Mouse (Mus musculus) neural tube, embryonic 11.5 days (tissue): ENCODE measurements around the gene Cacng5. TPM values are rescaled to one million over a fixed set of nuclear protein-coding genes. Genes with fewer than 3 reads are reported as not detected.

Source experiments
- ATAC-seq: fragments of 200-750 bp; cut with Nextera tagmentation; 2 replicates; pipeline ENCODE4 v1.8.0; 2017; ENCODE audit warnings: moderate number of reproducible peaks, mild to moderate bottlenecking, moderate TSS enrichment, moderate library complexity; ENCODE audit not compliant: insufficient read depth, low FRiP score, low TSS enrichment
- DNase-seq: peaks from one replicate; pipeline ENCODE4 v3.0.0-alpha.2; 2015; ENCODE audit warnings: low spot score
- H3K27ac ChIP-seq: fragments of 300-500 bp; sonication (generic); 2 replicates; pipeline ENCODE4 v1.5.1; 2014; ENCODE audit warnings: low read depth, mild to moderate bottlenecking, low read length
- H3K27me3 ChIP-seq: fragments of 300-500 bp; sonication (generic); 2 replicates; pipeline ENCODE4 v1.6.1; 2014; ENCODE audit warnings: mild to moderate bottlenecking, low read length, mixed read lengths; ENCODE audit not compliant: control insufficient read depth, insufficient read depth
- H3K36me3 ChIP-seq: fragments of 300-500 bp; sonication (generic); 2 replicates; pipeline ENCODE4 v1.6.1; 2014; ENCODE audit warnings: mild to moderate bottlenecking, low read length, moderate library complexity, mixed read lengths; ENCODE audit not compliant: control insufficient read depth, insufficient read depth
- H3K4me1 ChIP-seq: fragments of 300-500 bp; sonication (generic); 2 replicates; pipeline ENCODE4 v1.6.1; 2014; ENCODE audit warnings: low read length, mixed read lengths; ENCODE audit not compliant: control insufficient read depth, insufficient read depth
- H3K4me2 ChIP-seq: fragments of 300-500 bp; sonication (generic); 2 replicates; pipeline ENCODE4 v1.6.1; 2014; ENCODE audit warnings: low read depth, mild to moderate bottlenecking, moderate library complexity
- H3K4me3 ChIP-seq: fragments of 300-500 bp; sonication (generic); 2 replicates; pipeline ENCODE4 v1.5.1; 2014; ENCODE audit warnings: low read depth, low read length
- H3K9ac ChIP-seq: fragments of 300-500 bp; sonication (generic); 2 replicates; pipeline ENCODE4 v1.6.1; 2014; ENCODE audit warnings: mild to moderate bottlenecking, low read length
- H3K9me3 ChIP-seq: fragments of 300-500 bp; sonication (generic); 2 replicates; pipeline ENCODE4 v1.6.1; 2016; ENCODE audit warnings: low read length; ENCODE audit not compliant: control insufficient read depth
- WGBS: fragments of 180-500 bp; shearing (Covaris S2); extraction: QIAGEN DNeasy Blood & Tissue Kit; methylation state at CpG from one replicate; pipeline ENCODE4 v1.1.7; 2014; 5-methylcytosine and 5-hydroxymethylcytosine counted together
- polyA plus RNA-seq: library from polyadenylated mRNA; unstranded; fragments of >200 nt; fragmentation: Nextera tagmentation; extraction: Ambion mirVana; gene quantifications from 2 replicates; pipeline ENCODE4 v1.2.1, GENCODE M21; 2014

Cacng5 gene
- polyA plus RNA-seq, 1 experiment from 2014 or later: 3.8 TPM

DNA sequence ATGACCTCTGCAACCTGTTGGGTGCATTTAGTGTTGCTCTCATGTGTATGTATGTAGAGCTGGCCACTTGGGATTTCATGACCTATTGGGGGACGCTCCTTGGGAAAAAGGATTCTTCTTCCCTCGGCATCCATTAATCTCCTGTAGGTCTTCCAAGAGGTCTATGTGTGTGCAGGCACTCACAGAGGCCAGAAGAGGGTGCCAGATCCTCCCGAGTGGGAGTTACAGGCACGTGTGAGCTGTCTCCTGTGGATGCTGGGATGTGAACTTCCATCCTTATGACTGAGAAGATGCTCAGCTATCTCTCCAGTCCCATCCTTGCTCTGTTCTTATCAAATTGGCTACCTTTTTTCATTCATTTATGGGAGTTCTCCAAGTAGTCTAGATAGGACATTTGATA lies 14.4 kb downstream of the Cacng5 start:
- DNase-seq (peak; percentile 34), ATAC-seq (no peak)
- no peak overlapping the region for H3K4me3 ChIP-seq
- H3K9me3 ChIP-seq: no peaks in the 10 kb centered on the region
- H3K4me2 ChIP-seq: no peak overlapping the region
- H3K4me1 ChIP-seq: no peaks in the 10 kb centered on the region
- H3K27me3 ChIP-seq: no peaks in the 10 kb centered on the region
- 45% methylated on average over 4 of the region's 4 CpGs for WGBS
- no peak overlapping the region for H3K9ac ChIP-seq
- no peak overlapping the region for H3K27ac ChIP-seq
- no peaks in the 10 kb centered on the region for H3K36me3 ChIP-seq

GRCm38 (mm10) chr11:107898698-107899097 lies 16.2 kb downstream of the Cacng5 start:
- H3K27ac ChIP-seq: no peak overlapping the region
- no peak overlapping the region for H3K4me3 ChIP-seq
- no peaks in the 10 kb centered on the region for H3K4me1 ChIP-seq
- H3K9me3 ChIP-seq: no peaks in the 10 kb centered on the region
- DNase-seq (no peak), ATAC-seq (no peak)
- 58% methylated on average over 2 of the region's 2 CpGs for WGBS
- no peaks in the 10 kb centered on the region for H3K27me3 ChIP-seq
- H3K36me3 ChIP-seq: no peaks in the 10 kb centered on the region
- H3K4me2 ChIP-seq: no peak overlapping the region
- H3K9ac ChIP-seq: no peak overlapping the region

GRCm38 (mm10) chr11:107895635-107896034 lies 19.2 kb downstream of the Cacng5 start:
- no peaks in the 10 kb centered on the region for H3K27me3 ChIP-seq
- H3K9ac ChIP-seq: no peak overlapping the region
- ATAC-seq: no peak
- H3K36me3 ChIP-seq: no peaks in the 10 kb centered on the region
- 68% methylated on average over 4 of the region's 4 CpGs for WGBS
- H3K9me3 ChIP-seq: no peaks in the 10 kb centered on the region
- H3K27ac ChIP-seq: no peak overlapping the region
- no peaks in the 10 kb centered on the region for H3K4me1 ChIP-seq
- DNase-seq: no peak
- H3K4me3 ChIP-seq: no peak overlapping the region
- no peak overlapping the region for H3K4me2 ChIP-seq

- no peak for ATAC-seq
- no peak overlapping the region for H3K4me3 ChIP-seq
- no peaks in the 10 kb centered on the region for H3K36me3 ChIP-seq
- H3K4me1 ChIP-seq: no peaks in the 10 kb centered on the region
- WGBS: 87% methylated on average over 3 of the region's 3 CpGs
- H3K27ac ChIP-seq: no peak overlapping the region
- H3K9ac ChIP-seq: no peak overlapping the region
- no peak overlapping the region for H3K4me2 ChIP-seq
- H3K9me3 ChIP-seq: no peaks in the 10 kb centered on the region
- no peaks in the 10 kb centered on the region for H3K27me3 ChIP-seq
- no peak for DNase-seq
These were observed 23.5 kb downstream of the Cacng5 start for GRCm38 (mm10) chr11:107891377-107891776.

GRCm38 (mm10) chr11:107887342-107887741 lies 27.5 kb downstream of the Cacng5 start:
- ATAC-seq (no peak), DNase-seq (no peak)
- Histone ChIP-seq H3K4me2 (no peak overlapping the region), H3K9me3 (no peaks in the 10 kb centered on the region), H3K27ac (no peak overlapping the region), H3K4me1 (no peaks in the 10 kb centered on the region), H3K4me3 (no peak overlapping the region), H3K36me3 (no peaks in the 10 kb centered on the region), H3K9ac (no peak overlapping the region), H3K27me3 (no peaks in the 10 kb centered on the region)
- WGBS: 91% methylated on average over 6 of the region's 6 CpGs

- WGBS: 80% methylated on average over 5 of the region's 5 CpGs
- Histone ChIP-seq H3K27ac (no peak overlapping the region), H3K4me1 (no peaks in the 10 kb centered on the region), H3K27me3 (no peaks in the 10 kb centered on the region), H3K36me3 (no peaks in the 10 kb centered on the region), H3K4me2 (no peak overlapping the region), H3K4me3 (no peak overlapping the region), H3K9me3 (no peaks in the 10 kb centered on the region), H3K9ac (no peak overlapping the region)
- DNase-seq: no peak
- ATAC-seq: no peak
These were observed 38.0 kb downstream of the Cacng5 start for GRCm38 (mm10) chr11:107876840-107877239.

- Histone ChIP-seq H3K9ac (no peak overlapping the region), H3K27ac (no peak overlapping the region), H3K4me2 (no peak overlapping the region), H3K27me3 (no peaks in the 10 kb centered on the region), H3K4me1 (no peaks in the 10 kb centered on the region), H3K36me3 (no peaks in the 10 kb centered on the region), H3K4me3 (no peak overlapping the region), H3K9me3 (no peaks in the 10 kb centered on the region)
- no peak for ATAC-seq
- DNase-seq: no peak
- WGBS: 87% methylated on average over 18 of the region's 18 CpGs
These were observed 38.9 kb downstream of the Cacng5 start for GRCm38 (mm10) chr11:107875861-107876494.

GRCm38 (mm10) chr11:107872743-107873142 lies 42.1 kb downstream of the Cacng5 start:
- WGBS: 63% methylated on average over 6 of the region's 6 CpGs
- no peak overlapping the region for H3K4me3 ChIP-seq
- H3K4me2 ChIP-seq: no peak overlapping the region
- no peaks in the 10 kb centered on the region for H3K36me3 ChIP-seq
- no peak overlapping the region for H3K27ac ChIP-seq
- H3K9ac ChIP-seq: no peak overlapping the region
- H3K4me1 ChIP-seq: no peaks in the 10 kb centered on the region
- DNase-seq (no peak), ATAC-seq (no peak)
- H3K9me3 ChIP-seq: no peaks in the 10 kb centered on the region
- H3K27me3 ChIP-seq: no peaks in the 10 kb centered on the region

GRCm38 (mm10) chr11:107867509-107867908 lies 47.3 kb downstream of the Cacng5 start:
- DNase-seq (no peak), ATAC-seq (no peak)
- H3K4me1 ChIP-seq: no peaks in the 10 kb centered on the region
- 86% methylated on average over 8 of the region's 8 CpGs for WGBS
- no peak overlapping the region for H3K4me2 ChIP-seq
- no peak overlapping the region for H3K27ac ChIP-seq
- no peaks in the 10 kb centered on the region for H3K36me3 ChIP-seq
- no peaks in the 10 kb centered on the region for H3K9me3 ChIP-seq
- H3K9ac ChIP-seq: no peak overlapping the region
- H3K27me3 ChIP-seq: no peaks in the 10 kb centered on the region
- H3K4me3 ChIP-seq: no peak overlapping the region
